Mouse (Mus musculus) bone marrow macrophage, adult 2 months (primary cell): ENCODE results near the gene Cxadr. TPM values are rescaled to one million over a fixed set of nuclear protein-coding genes. Genes with fewer than 3 reads are reported as not detected.
"Not testable (repeated sequence)": the region's sequence is repeated elsewhere in the genome, so short reads cannot be mapped to it uniquely, and the experiment has no call there.

ENCODE experiments used
- H3K27ac ChIP-seq: 2 replicates; pipeline ENCODE4 v1.5.1; 2012; ENCODE audit warnings: low read depth, low read length; ENCODE audit not compliant: insufficient read depth
- H3K4me1 ChIP-seq: 2 replicates; pipeline ENCODE4 v1.6.1; 2012; ENCODE audit warnings: low read length; ENCODE audit not compliant: control insufficient read depth, insufficient read depth
- H3K4me3 ChIP-seq: 2 replicates; pipeline ENCODE4 v1.5.1; 2012; ENCODE audit warnings: mild to moderate bottlenecking, low read length, moderate library complexity; ENCODE audit not compliant: insufficient read depth
- CTCF ChIP-seq: IDR thresholded peaks from 2 replicates; pipeline ENCODE4 v1.5.1; 2012; ENCODE audit warnings: low read depth, mild to moderate bottlenecking, low read length, moderate library complexity
- POLR2A ChIP-seq: IDR thresholded peaks from 2 replicates; pipeline ENCODE4 v1.6.1; 2012; ENCODE audit warnings: mild to moderate bottlenecking, low read depth, low read length, borderline replicate concordance
- polyA plus RNA-seq: library from polyadenylated mRNA; stranded (reverse); fragments of >200 nt; gene quantifications from 2 replicates; pipeline ENCODE4 v1.2.4, GENCODE M21; 2012; ENCODE audit not compliant: missing spikeins, insufficient read depth, insufficient read length

The Cxadr gene
- polyA plus RNA-seq, 1 experiment = not detected

GRCm38 (mm10) chr16:78357757-78358156 is 56.5 kb downstream of the Cxadr start:
- Histone ChIP-seq H3K4me3 (no peak overlapping the region), H3K27ac (no peak overlapping the region), H3K4me1 (no peaks in the 10 kb centered on the region)
- no peak for TF ChIP-seq CTCF
- TF ChIP-seq POLR2A = no peak

GRCm38 (mm10) chr16:78361466-78361865 is 60.2 kb downstream of the Cxadr start:
- Histone ChIP-seq H3K27ac (no peak overlapping the region), H3K4me3 (no peak overlapping the region), H3K4me1 (no peaks in the 10 kb centered on the region)
- TF ChIP-seq POLR2A = no peak
- no peak for TF ChIP-seq CTCF

GRCm38 (mm10) chr16:78364554-78364953 is 63.3 kb downstream of the Cxadr start:
- H3K27ac ChIP-seq, H3K4me1 ChIP-seq, H3K4me3 ChIP-seq: not testable (repeated sequence)

GRCm38 (mm10) chr16:78371491-78372046 is 70.3 kb downstream of the Cxadr start:
- no peak for TF ChIP-seq POLR2A
- TF ChIP-seq CTCF = no peak
- Histone ChIP-seq H3K27ac (no peak overlapping the region), H3K4me3 (no peak overlapping the region), H3K4me1 (0 out of 2 replicates have a peak, but pooled peaks cover 3% of the 10 kb centered on the region)

- H3K4me3 ChIP-seq = no peak overlapping the region
- no peak for TF ChIP-seq POLR2A
- TF ChIP-seq CTCF = no peak
- no peak overlapping the region for H3K27ac ChIP-seq
- H3K4me1 ChIP-seq = 0 out of 2 replicates have a peak, but pooled peaks cover 3% of the 10 kb centered on the region
These were observed 71.5 kb downstream of the Cxadr start for GRCm38 (mm10) chr16:78372786-78373185.

GRCm38 (mm10) chr16:78373743-78374142 is 72.5 kb downstream of the Cxadr start:
- Histone ChIP-seq H3K27ac (no peak overlapping the region), H3K4me1 (0 out of 2 replicates have a peak, but pooled peaks cover 3% of the 10 kb centered on the region), H3K4me3 (no peak overlapping the region)
- TF ChIP-seq CTCF (no peak), POLR2A (no peak)

DNA sequence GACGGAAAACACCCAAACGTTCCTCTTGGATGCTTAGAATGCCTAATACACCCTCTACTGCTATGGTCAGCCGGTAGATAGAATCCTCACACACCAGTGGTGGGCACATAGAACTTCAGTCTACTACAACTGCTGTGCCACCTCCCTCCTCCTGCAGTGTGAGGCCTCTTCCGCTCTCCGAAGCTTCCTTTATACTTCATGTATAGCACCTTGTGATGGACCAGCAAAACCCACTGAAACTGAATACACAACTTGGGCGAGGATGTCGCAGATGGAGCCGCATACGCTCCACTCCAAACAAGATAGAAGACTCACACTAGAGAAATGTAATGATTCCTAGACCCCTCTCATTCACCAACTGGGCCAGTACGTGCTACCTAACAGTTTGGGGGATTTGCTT is 73.9 kb downstream of the Cxadr start:
- TF ChIP-seq CTCF (no peak), POLR2A (no peak)
- Histone ChIP-seq H3K27ac (no peak overlapping the region), H3K4me3 (peak overlapping the region; percentile 23; the same call in 1 of the 2 replicates), H3K4me1 (0 out of 2 replicates have a peak, but pooled peaks cover 3% of the 10 kb centered on the region)

- no peak overlapping the region for H3K27ac ChIP-seq
- 0 out of 2 replicates have a peak, but pooled peaks cover 3% of the 10 kb centered on the region for H3K4me1 ChIP-seq
- no peak for TF ChIP-seq CTCF
- no peak for TF ChIP-seq POLR2A
- H3K4me3 ChIP-seq = peak overlapping the region; percentile 90
These were observed 74.8 kb downstream of the Cxadr start for GRCm38 (mm10) chr16:78375821-78376691.

DNA sequence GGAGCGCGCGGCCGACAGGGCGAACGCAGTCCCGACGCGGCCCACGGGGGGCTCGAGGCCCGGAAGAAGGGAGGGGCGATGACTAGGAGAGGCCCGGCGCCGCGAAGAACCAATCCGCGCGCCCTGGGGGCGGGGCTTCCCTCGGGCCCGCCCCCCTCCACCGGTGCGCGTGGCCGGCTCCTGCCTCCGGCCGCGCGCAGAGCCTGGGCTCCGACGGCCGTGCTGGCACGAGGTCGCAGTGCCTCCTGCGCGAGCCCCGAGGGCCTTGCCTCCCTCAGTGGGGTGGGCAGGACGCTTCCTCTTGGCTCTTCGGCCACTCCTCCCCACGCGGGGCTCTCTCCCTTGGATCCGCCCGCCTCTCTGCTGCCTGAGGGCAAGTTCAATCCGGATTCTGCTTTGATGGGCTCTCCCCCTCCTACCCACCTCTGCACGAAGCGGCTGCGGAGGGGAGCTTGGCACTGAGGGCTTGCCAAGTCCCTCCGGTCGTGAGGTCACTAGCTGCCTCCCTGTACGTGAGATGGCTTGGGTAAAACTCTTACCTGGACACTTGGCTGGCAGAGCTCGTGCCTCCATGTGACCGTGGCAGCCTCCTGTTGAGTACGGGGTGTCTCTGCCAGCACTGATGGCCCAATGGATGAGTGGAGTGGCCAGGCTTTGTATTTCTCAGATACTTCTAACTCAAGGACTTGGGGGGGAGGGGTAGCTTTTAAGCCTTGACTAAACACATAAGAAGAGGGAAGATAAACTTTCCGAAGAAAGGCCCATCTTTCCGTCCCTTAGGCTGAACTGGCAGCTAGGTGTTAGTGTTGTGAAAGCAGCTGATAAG is 75.7 kb downstream of the Cxadr start, which contains the start of gene Btg3:
Gene Btg3 (minus strand): TSS at position 448 of the 826 bp plus-strand sequence.
- no peak for TF ChIP-seq POLR2A
- TF ChIP-seq CTCF = no peak
- Histone ChIP-seq H3K4me1 (0 out of 2 replicates have a peak, but pooled peaks cover 3% of the 10 kb centered on the region), H3K27ac (no peak within 1 kb of the TSS), H3K4me3 (peak within 1 kb of the TSS; percentile 90)
